Mouse (Mus musculus): ENCODE results near the gene Hddc3. TPM values are rescaled to one million over a fixed set of nuclear protein-coding genes. Genes with fewer than 3 reads are reported as not detected.
A peak's percentile ranks its signal among the peaks of the same experiment; 100 is the strongest.

Hddc3 gene
- 3.8 and 4.2 TPM in 2 replicates for polyA plus RNA-seq (2015; fragmentation: Nextera tagmentation; extraction: Ambion mirVana)

DNA sequence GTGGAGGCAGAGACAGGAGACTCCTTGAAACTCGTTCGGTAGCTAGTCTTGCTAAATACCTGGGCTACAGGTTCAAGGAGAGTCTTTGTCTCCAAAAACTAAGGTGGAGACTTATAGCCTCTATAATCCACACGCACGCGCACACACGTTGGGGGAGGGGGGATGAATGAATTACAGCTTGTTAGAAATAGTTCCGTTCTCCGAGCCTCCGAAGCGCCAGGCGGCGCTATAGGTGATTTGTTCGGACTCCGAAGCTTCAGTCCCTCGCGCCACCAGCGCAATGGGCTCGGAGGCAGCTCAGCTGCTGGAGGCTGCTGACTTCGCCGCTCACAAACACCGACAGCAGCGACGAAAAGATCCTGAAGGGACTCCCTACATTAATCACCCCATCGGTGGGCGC, at the start of gene Hddc3:
Gene Hddc3, plus strand, starts transcription at position 247 of the 400 bp plus-strand sequence.
- H3K27me3 ChIP-seq, result no peaks in the 10 kb centered on the region
- WGBS (ENCODE audit: insufficient replicate concordance), result under 1% methylated on average over 25 of the region's 25 CpGs
- H3K4me3 ChIP-seq (replicated peaks), result peak within 1 kb of the TSS; percentile 64
- peak within 1 kb of the TSS; percentile 76 for H3K9ac ChIP-seq
- H3K9me3 ChIP-seq (replicated peaks), result no peaks in the 10 kb centered on the region
- H3K27ac ChIP-seq, result peak within 1 kb of the TSS; percentile 7; the same call in 1 of the 2 replicates
- ATAC-seq (ENCODE audit: low read depth) (no peak), DNase-seq (peak; percentile 85)
- H3K36me3 ChIP-seq, result no peaks in the 10 kb centered on the region
- H3K4me1 ChIP-seq (replicated peaks), result peaks cover 65% of the 10 kb centered on the region
- H3K4me2 ChIP-seq, result peak within 1 kb of the TSS; percentile 84

- peaks cover 56% of the 10 kb centered on the region for H3K4me1 ChIP-seq (replicated peaks)
- H3K27ac ChIP-seq, result peak within 1 kb of the TSS; percentile 93
Observed at GRCm38 (mm10) chr7:80294062-80294763, 48.7 kb upstream of the Hddc3 start, which contains the start of gene Prc1. Gene Prc1, plus strand, starts transcription at chr7:80294450.

DNA sequence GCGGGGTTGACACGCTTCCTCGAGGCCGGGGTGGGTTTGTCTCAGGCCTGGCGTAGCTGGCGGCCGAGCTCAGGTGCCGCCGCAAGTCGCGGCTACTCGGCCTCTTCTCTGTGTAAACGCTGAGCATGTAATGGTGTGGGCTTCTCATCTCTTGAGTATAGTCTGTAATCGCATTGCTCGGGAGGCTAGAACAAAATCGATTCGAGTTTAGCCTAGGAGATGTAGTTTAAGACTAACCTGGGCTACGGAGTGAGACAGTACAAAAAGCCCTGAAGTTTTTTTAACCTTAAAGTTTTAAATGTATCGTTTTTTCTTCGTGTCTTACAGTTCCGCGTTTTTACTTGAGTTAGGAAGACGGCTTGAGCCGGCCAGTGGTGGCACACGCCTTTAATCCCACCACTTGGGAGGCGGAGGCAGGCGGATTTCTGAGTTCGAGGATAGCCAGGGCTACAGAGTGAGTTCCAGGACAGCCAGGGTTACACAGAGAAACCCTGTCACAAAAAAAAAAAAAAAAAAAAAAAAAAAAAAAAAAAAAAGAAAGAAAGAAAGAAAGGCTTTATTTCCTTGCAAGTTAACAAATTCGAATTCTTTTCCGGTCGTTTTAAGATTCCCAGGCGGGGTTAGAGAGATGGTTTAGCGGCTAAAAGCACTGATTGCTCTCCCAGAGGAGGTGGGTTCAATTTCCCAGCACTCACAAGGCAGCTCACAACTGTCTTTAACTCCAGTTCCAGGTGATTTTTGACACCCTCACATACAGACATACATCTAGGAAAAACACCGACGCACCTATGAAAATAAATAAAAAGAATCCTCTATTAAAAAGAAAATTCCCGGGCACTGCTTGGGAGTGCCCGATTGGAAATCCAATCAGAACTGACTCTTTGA, 47.9 kb upstream of the Hddc3 start:
- WGBS (ENCODE audit: insufficient replicate concordance), result 7% methylated on average over 37 of the region's 37 CpGs
- Histone ChIP-seq H3K27ac (peak overlapping the region; percentile 93), H3K4me1 (replicated peaks) (peaks cover 64% of the 10 kb centered on the region), H3K4me2 (peak overlapping the region; percentile 73), H3K27me3 (no peaks in the 10 kb centered on the region), H3K36me3 (peaks cover 50% of the 10 kb centered on the region), H3K9me3 (replicated peaks) (no peaks in the 10 kb centered on the region), H3K4me3 (replicated peaks) (peak overlapping the region; percentile 91), H3K9ac (peak overlapping the region; percentile 98)
- ATAC-seq (ENCODE audit: low read depth), result peak; percentile 38; the same call in 1 of the 2 replicates
- no peak for DNase-seq

More at GRCm38 (mm10) chr7:80294062-80294763, 48.7 kb upstream of the Hddc3 start, which contains the start of gene Prc1:
- H3K36me3 ChIP-seq, result peaks cover 48% of the 10 kb centered on the region
- H3K9ac ChIP-seq, result peak within 1 kb of the TSS; percentile 98
- peak within 1 kb of the TSS; percentile 73 for H3K4me2 ChIP-seq
- WGBS (ENCODE audit: insufficient replicate concordance), result under 1% methylated on average over 52 of the region's 52 CpGs
- peak within 1 kb of the TSS; percentile 91 for H3K4me3 ChIP-seq (replicated peaks)
- no peaks in the 10 kb centered on the region for H3K9me3 ChIP-seq (replicated peaks)
- no peaks in the 10 kb centered on the region for H3K27me3 ChIP-seq
- peak; percentile 98 for ATAC-seq (ENCODE audit: low read depth)
- peak; percentile 100 for DNase-seq

GRCm38 (mm10) chr7:80296462-80296861, 46.4 kb upstream of the Hddc3 start:
- peak overlapping the region; percentile 98 for H3K9ac ChIP-seq
- H3K4me2 ChIP-seq, result peak overlapping the region; percentile 73
- 85% methylated on average over 6 of the region's 6 CpGs for WGBS (ENCODE audit: insufficient replicate concordance)
- ATAC-seq (ENCODE audit: low read depth) (no peak), DNase-seq (no peak)
- H3K4me3 ChIP-seq (replicated peaks), result peak overlapping the region; percentile 91
- no peaks in the 10 kb centered on the region for H3K27me3 ChIP-seq
- H3K9me3 ChIP-seq (replicated peaks), result no peaks in the 10 kb centered on the region
- H3K4me1 ChIP-seq (replicated peaks), result peaks cover 65% of the 10 kb centered on the region
- no peak overlapping the region for H3K27ac ChIP-seq
- H3K36me3 ChIP-seq, result peaks cover 54% of the 10 kb centered on the region

- ATAC-seq (ENCODE audit: low read depth) (no peak), DNase-seq (no peak)
- Histone ChIP-seq H3K4me3 (replicated peaks) (peak overlapping the region; percentile 91), H3K9ac (peak overlapping the region; percentile 98), H3K4me1 (replicated peaks) (peaks cover 65% of the 10 kb centered on the region), H3K36me3 (peaks cover 59% of the 10 kb centered on the region), H3K4me2 (peak overlapping the region; percentile 73), H3K27me3 (no peaks in the 10 kb centered on the region), H3K27ac (no peak overlapping the region), H3K9me3 (replicated peaks) (no peaks in the 10 kb centered on the region)
- WGBS (ENCODE audit: insufficient replicate concordance), result 86% methylated on average over 3 of the region's 3 CpGs
Observed at GRCm38 (mm10) chr7:80297041-80297440, 45.9 kb upstream of the Hddc3 start.

DNA sequence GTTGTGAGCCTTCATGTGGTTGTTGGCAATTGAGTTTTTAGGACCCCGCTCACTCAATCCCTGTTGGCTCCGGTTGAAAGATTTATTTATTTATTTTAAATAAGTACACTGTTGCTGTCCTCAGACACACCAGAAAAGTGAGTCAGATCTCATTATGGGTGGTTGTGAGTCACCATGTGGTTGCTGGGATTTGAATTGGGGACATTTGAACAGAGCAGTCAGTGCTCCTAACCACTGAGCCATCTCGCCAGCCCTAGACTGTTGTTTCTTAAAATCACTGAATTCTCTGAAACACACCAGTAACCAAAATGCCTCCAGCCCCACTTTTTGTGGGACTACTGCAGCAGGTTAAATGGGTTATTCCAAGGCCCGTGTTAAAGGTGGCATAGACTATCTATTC, 44.1 kb upstream of the Hddc3 start:
- Histone ChIP-seq H3K36me3 (peaks cover 74% of the 10 kb centered on the region), H3K4me2 (no peak overlapping the region), H3K9me3 (replicated peaks) (no peaks in the 10 kb centered on the region), H3K27ac (no peak overlapping the region), H3K4me3 (replicated peaks) (no peak overlapping the region; the same call in 1 of the 2 replicates), H3K4me1 (replicated peaks) (peaks cover 48% of the 10 kb centered on the region), H3K27me3 (no peaks in the 10 kb centered on the region), H3K9ac (no peak overlapping the region)
- ATAC-seq (ENCODE audit: low read depth) (no peak), DNase-seq (no peak)
- WGBS (ENCODE audit: insufficient replicate concordance), result 91% methylated on average over 4 of the region's 4 CpGs

DNA sequence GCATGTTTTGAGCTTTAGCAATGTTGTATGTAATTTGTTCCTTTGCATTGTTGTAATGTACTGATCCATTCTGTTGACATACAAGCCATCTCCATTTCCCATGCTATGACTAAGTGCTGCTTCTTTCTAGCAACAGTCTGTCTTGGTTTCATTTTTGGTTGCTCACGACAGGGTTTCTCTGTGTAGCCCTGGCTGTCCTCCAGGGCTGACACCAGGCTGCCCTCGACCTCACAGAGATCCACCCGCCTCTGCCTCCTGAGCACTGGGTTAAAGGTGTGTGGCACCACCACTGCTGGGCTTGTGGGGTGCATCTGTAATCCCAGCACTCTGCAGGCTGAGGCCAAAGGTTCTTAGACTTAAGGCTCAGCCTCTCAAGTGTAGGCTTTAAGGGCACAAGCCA, 43.3 kb upstream of the Hddc3 start:
- ATAC-seq (ENCODE audit: low read depth) (no peak), DNase-seq (no peak)
- Histone ChIP-seq H3K4me1 (replicated peaks) (peaks cover 47% of the 10 kb centered on the region), H3K4me3 (replicated peaks) (no peak overlapping the region), H3K9ac (no peak overlapping the region), H3K27me3 (no peaks in the 10 kb centered on the region), H3K36me3 (peaks cover 83% of the 10 kb centered on the region), H3K9me3 (replicated peaks) (no peaks in the 10 kb centered on the region), H3K27ac (no peak overlapping the region), H3K4me2 (no peak overlapping the region)
- WGBS (ENCODE audit: insufficient replicate concordance), result 87% methylated on average over 3 of the region's 3 CpGs

DNA sequence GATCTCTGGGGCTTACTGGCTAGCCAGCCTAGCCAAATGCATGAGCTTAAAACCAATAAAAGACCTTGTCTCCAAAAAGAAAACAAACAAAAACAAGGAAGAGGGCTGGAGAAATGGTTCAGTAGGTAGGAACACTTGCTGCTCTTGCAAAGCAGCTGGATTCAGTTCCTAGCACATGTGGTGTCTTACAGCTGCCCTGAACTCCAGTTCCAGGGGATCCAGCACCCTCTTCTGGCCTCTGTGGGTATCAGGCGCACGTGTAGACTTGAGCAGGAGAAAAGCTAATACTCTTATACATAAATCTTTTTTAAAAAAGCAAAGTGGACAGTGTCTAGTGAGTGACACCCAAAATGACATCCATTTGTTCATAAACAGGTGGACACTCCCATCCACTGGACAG, 41.4 kb upstream of the Hddc3 start:
- Histone ChIP-seq H3K27ac (no peak overlapping the region), H3K27me3 (no peaks in the 10 kb centered on the region), H3K36me3 (peaks cover 98% of the 10 kb centered on the region), H3K9me3 (replicated peaks) (no peaks in the 10 kb centered on the region), H3K4me2 (no peak overlapping the region), H3K4me3 (replicated peaks) (no peak overlapping the region), H3K9ac (no peak overlapping the region), H3K4me1 (replicated peaks) (peaks cover 35% of the 10 kb centered on the region)
- WGBS (ENCODE audit: insufficient replicate concordance), result 84% methylated on average over 2 of the region's 2 CpGs
- DNase-seq (no peak), ATAC-seq (ENCODE audit: low read depth) (no peak)

DNA sequence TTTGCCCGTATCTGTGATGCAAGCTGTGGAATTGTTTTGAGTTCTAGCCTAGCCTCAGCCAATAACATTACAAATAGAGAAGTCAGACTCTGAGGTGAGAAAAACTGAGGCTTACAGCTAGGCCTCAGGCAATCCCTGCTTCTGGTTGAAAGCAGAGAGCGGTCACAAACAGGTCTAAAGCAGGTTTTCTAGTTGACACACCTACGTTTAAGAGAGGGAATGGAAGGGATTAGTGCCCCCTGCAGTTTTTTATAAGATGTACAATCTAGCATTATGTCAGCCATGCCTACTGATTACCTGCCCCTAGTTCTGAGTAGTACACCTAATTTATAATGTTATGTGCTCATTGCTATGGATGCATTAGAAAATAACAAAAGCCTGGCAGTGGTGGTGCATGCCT, 35.1 kb upstream of the Hddc3 start:
- Histone ChIP-seq H3K4me3 (replicated peaks) (no peak overlapping the region), H3K9ac (no peak overlapping the region), H3K9me3 (replicated peaks) (no peaks in the 10 kb centered on the region), H3K4me2 (no peak overlapping the region), H3K27ac (no peak overlapping the region), H3K36me3 (peaks cover 99% of the 10 kb centered on the region), H3K27me3 (no peaks in the 10 kb centered on the region), H3K4me1 (replicated peaks) (no peaks in the 10 kb centered on the region)
- DNase-seq, result no peak
- ATAC-seq (ENCODE audit: low read depth), result no peak
- WGBS (ENCODE audit: insufficient replicate concordance), result 86% methylated on average over 3 of the region's 3 CpGs

GRCm38 (mm10) chr7:80310771-80311170, 32.1 kb upstream of the Hddc3 start:
- ATAC-seq (ENCODE audit: low read depth) (no peak), DNase-seq (no peak)
- Histone ChIP-seq H3K27ac (no peak overlapping the region), H3K27me3 (no peaks in the 10 kb centered on the region), H3K4me1 (replicated peaks) (no peaks in the 10 kb centered on the region), H3K9me3 (replicated peaks) (no peaks in the 10 kb centered on the region), H3K36me3 (peaks cover 99% of the 10 kb centered on the region), H3K4me2 (no peak overlapping the region), H3K4me3 (replicated peaks) (no peak overlapping the region), H3K9ac (no peak overlapping the region)
- 85% methylated on average over 7 of the region's 7 CpGs for WGBS (ENCODE audit: insufficient replicate concordance)

- Histone ChIP-seq H3K4me2 (no peak overlapping the region), H3K36me3 (peaks cover 94% of the 10 kb centered on the region), H3K27ac (no peak overlapping the region), H3K9ac (no peak overlapping the region), H3K4me3 (replicated peaks) (no peak overlapping the region), H3K4me1 (replicated peaks) (no peaks in the 10 kb centered on the region; the same call in 1 of the 2 replicates), H3K27me3 (no peaks in the 10 kb centered on the region), H3K9me3 (replicated peaks) (no peaks in the 10 kb centered on the region)
- ATAC-seq (ENCODE audit: low read depth), result no peak
- 72% methylated on average over 2 of the region's 2 CpGs for WGBS (ENCODE audit: insufficient replicate concordance)
- DNase-seq, result no peak
Observed at GRCm38 (mm10) chr7:80315733-80316132, 27.2 kb upstream of the Hddc3 start.

Data from liver, embryonic 13.5 days (tissue).